Mouse (Mus musculus): ENCODE results near the gene Ddb2.

Ddb2 gene

GRCm38 (mm10) chr2:91186208-91186607 is 50.6 kb downstream of the Ddb2 start:
- DNase-seq (ENCODE audit: low spot score), result no peak

GRCm38 (mm10) chr2:91183711-91184405 is 52.9 kb downstream of the Ddb2 start, which contains the start of gene Madd:
Gene Madd (minus strand): TSS chr2:91183837.
- no peak for DNase-seq (ENCODE audit: low spot score)

GRCm38 (mm10) chr2:91183148-91183513 is 53.7 kb downstream of the Ddb2 start:
- DNase-seq (ENCODE audit: low spot score), result peak; percentile 98

DNA sequence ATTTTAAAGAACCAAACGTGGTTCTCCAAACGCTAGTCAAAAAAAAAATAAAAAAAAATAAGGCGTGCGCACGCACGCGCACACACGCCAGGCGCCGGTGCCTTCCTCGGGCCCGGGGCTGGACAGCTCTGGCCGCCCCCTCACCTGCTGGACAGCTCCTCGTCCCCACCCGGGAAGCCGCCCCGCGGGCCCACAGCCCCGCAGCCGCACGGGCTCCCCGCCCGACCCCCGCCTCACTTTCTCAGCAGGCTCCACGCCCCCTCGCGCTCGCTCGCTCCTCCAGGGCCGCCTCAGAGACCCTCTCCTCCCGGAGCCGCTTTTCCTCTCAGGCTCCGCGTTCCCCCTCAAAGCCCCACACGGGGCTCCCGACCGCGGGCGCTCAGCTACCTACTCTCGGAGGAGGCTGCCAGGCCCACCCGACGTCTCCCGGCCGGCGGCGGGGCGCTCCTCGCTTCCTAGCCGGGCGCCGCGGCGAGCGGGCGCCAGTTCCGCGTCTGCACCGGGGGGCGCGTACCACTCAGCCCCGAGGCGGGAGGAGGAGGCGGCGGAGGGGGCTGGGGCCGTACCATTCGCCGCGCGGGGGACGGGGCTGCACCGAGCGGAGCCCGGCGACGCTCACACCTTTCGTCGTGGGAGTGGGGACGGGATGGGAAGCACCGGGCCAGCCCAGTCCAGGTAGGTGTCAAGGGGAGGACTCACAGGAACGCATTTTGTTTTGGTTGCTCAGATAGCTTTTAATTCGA is 54.2 kb downstream of the Ddb2 start:
- DNase-seq (ENCODE audit: low spot score), result peak; percentile 86

GRCm38 (mm10) chr2:91182016-91182404 is 54.8 kb downstream of the Ddb2 start:
- no peak for DNase-seq (ENCODE audit: low spot score)

- DNase-seq (ENCODE audit: low spot score), result peak; percentile 53
Measured at GRCm38 (mm10) chr2:91180706-91181105, 56.1 kb downstream of the Ddb2 start.

DNA sequence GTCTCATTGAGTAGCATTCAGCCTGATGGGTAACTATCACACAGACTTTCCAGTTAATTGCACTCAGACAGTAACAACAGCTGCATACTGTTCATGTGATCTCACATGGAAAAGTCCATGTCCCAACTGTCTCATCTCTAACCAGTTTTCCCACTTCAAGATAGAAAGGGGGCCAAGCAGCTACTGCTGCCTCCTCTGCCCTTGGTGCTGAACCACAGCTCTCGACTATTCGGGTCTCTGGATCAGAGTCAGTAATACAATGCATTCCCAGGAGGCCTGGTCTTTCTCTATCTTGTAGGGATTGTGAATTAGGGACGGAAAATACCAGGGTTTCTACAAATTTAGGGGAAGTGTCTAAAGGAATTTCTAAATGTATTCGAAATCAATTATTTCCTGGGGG is 57.0 kb downstream of the Ddb2 start:
- peak; percentile 59 for DNase-seq (ENCODE audit: low spot score)

- no peak for DNase-seq (ENCODE audit: low spot score)
Measured at GRCm38 (mm10) chr2:91176234-91176633, 60.5 kb downstream of the Ddb2 start.

- DNase-seq (ENCODE audit: low spot score), result no peak
Measured at GRCm38 (mm10) chr2:91175490-91175889, 61.3 kb downstream of the Ddb2 start.

DNA sequence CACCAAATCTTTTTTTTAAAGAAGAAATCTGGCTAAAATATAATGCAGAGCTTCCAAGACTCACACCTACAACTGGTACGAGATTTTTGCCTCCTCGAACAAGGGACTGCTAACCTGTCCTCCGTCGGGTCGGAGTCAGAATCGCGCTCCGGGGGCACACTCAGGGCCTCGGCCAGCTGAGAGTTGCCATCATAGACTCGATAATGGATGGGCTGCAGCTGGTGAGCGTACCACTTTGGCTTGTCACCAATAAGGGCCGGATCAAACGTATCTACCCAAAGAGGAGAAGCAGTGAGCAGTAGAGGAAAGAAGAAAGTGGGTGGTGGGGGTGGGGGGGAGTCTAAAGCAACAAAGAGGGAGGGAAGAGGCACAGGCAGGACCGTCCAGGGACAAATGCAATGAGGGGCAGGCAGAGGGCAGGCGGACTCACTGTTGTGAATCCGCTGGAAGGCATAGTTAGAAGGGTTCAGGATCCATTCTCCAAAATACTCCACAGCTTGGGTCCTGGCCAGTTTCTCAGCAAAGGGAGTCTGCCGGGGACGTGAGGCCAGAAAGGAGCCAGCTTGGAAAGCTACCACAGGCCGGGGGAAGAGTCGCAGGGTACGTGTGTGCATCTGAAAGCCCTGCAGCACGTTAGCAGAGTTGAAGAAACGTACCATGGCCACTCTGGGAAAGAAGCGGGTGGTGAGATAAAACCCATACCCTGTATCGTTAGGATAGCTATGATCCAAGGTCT is 67.0 kb downstream of the Ddb2 start:
- DNase-seq (ENCODE audit: low spot score), result no peak

- DNase-seq (ENCODE audit: low spot score), result no peak
Measured at GRCm38 (mm10) chr2:91167629-91168028, 69.2 kb downstream of the Ddb2 start.

GRCm38 (mm10) chr2:91164991-91165390 is 71.8 kb downstream of the Ddb2 start:
- no peak for DNase-seq (ENCODE audit: low spot score)

- DNase-seq (ENCODE audit: low spot score), result no peak
Measured at GRCm38 (mm10) chr2:91163532-91163931, 73.2 kb downstream of the Ddb2 start.

GRCm38 (mm10) chr2:91162952-91163351 is 73.8 kb downstream of the Ddb2 start:
- DNase-seq (ENCODE audit: low spot score), result no peak
